Mouse (Mus musculus) thymus, adult 2 months (tissue): ENCODE results near the gene Tiam2.

ENCODE experiments used
- CTCF ChIP-seq: fragments of 200-500 bp; IDR thresholded peaks from 2 replicates; pipeline ENCODE4 v1.5.1; 2012; ENCODE audit warnings: mild to moderate bottlenecking, control low read depth, low read length, moderate library complexity, borderline replicate concordance; ENCODE audit not compliant: control insufficient read depth, poor library complexity, insufficient read depth; ENCODE audit errors: extremely low read depth
- POLR2A ChIP-seq: fragments of 200-500 bp; IDR thresholded peaks from 2 replicates; pipeline ENCODE4 v1.6.1; 2012; ENCODE audit warnings: mild to moderate bottlenecking, low read length, control low read depth, moderate library complexity; ENCODE audit not compliant: control insufficient read depth, poor library complexity, insufficient read depth; ENCODE audit errors: extremely low read depth

GRCm38 (mm10) chr17:3415580-3415979 lies 89.2 kb downstream of the Tiam2 start:
- TF ChIP-seq POLR2A (no peak), CTCF (no peak)
